Mouse (Mus musculus): ENCODE measurements around the gene Nxph1.

Nxph1 gene

GRCm38 (mm10) chr6:9133589-9134279, 185.5 kb downstream of the Nxph1 start:
- no peak for DNase-seq

- DNase-seq: no peak
Observed at GRCm38 (mm10) chr6:9147966-9148365, 199.7 kb downstream of the Nxph1 start.

- DNase-seq: peak; percentile 51
Observed at GRCm38 (mm10) chr6:9149791-9150190, 201.6 kb downstream of the Nxph1 start.

GRCm38 (mm10) chr6:9159191-9159590, 211.0 kb downstream of the Nxph1 start:
- no peak for DNase-seq

- DNase-seq: peak; percentile 51
Observed at GRCm38 (mm10) chr6:9182477-9182876, 234.2 kb downstream of the Nxph1 start.

- no peak for DNase-seq
Observed at GRCm38 (mm10) chr6:9210730-9211129, 262.5 kb downstream of the Nxph1 start.

GRCm38 (mm10) chr6:9220724-9221453, 272.7 kb downstream of the Nxph1 start:
- DNase-seq: no peak

- peak; percentile 22 for DNase-seq
Observed at GRCm38 (mm10) chr6:9234802-9235201, 286.6 kb downstream of the Nxph1 start.

GRCm38 (mm10) chr6:9267998-9268397, 319.8 kb downstream of the Nxph1 start:
- DNase-seq: no peak
